Mouse (Mus musculus): ENCODE measurements around the gene Gin1. TPM values are rescaled to one million over a fixed set of nuclear protein-coding genes. Genes with fewer than 3 reads are reported as not detected.

The Gin1 gene
- polyA plus RNA-seq (2014; fragmentation: Nextera tagmentation; extraction: Ambion mirVana) = 14.9 and 16.0 TPM in 2 replicates

- Histone ChIP-seq H3K36me3 (ENCODE audit: control insufficient read depth, insufficient read depth, low read length) (no peaks in the 10 kb centered on the region), H3K9ac (ENCODE audit: low read length) (peak within 1 kb of the TSS; percentile 90), H3K9me3 (ENCODE audit: control insufficient read depth, low read length) (no peaks in the 10 kb centered on the region), H3K4me3 (ENCODE audit: low read depth, low read length) (peak within 1 kb of the TSS; percentile 99), H3K27me3 (replicated peaks; ENCODE audit: control insufficient read depth, insufficient read depth, low read length) (no peaks in the 10 kb centered on the region), H3K4me1 (replicated peaks; ENCODE audit: control insufficient read depth, insufficient read depth, low read length) (peaks cover 15% of the 10 kb centered on the region), H3K27ac (ENCODE audit: low read depth) (peak within 1 kb of the TSS; percentile 82), H3K4me2 (ENCODE audit: low read length) (peak within 1 kb of the TSS; percentile 73)
- under 1% methylated on average over 66 of the region's 66 CpGs for WGBS
- peak; percentile 98 for ATAC-seq (replicated peaks; ENCODE audit: low FRiP score, low TSS enrichment, low read depth)
- DNase-seq (ENCODE audit: low spot score) = peak; percentile 97
These were observed at the start of gene Gin1, which contains the start of gene Ppip5k2 for GRCm38 (mm10) chr1:97769904-97770753. Gin1 (plus strand) TSS chr1:97770172. Ppip5k2 (minus strand) TSS chr1:97770411.

- H3K27ac ChIP-seq (ENCODE audit: low read depth) = no peak overlapping the region
- no peak overlapping the region for H3K4me3 ChIP-seq (ENCODE audit: low read depth, low read length)
- no peak for ATAC-seq (replicated peaks; ENCODE audit: low FRiP score, low TSS enrichment, low read depth)
- no peak overlapping the region for H3K9ac ChIP-seq (ENCODE audit: low read length)
- no peaks in the 10 kb centered on the region for H3K9me3 ChIP-seq (ENCODE audit: control insufficient read depth, low read length)
- WGBS = 71% methylated on average over 2 of the region's 2 CpGs
- H3K4me2 ChIP-seq (ENCODE audit: low read length) = no peak overlapping the region
- H3K4me1 ChIP-seq (replicated peaks; ENCODE audit: control insufficient read depth, insufficient read depth, low read length) = no peaks in the 10 kb centered on the region
- no peak for DNase-seq (ENCODE audit: low spot score)
- H3K27me3 ChIP-seq (replicated peaks; ENCODE audit: control insufficient read depth, insufficient read depth, low read length) = no peaks in the 10 kb centered on the region
- peaks cover 53% of the 10 kb centered on the region for H3K36me3 ChIP-seq (ENCODE audit: control insufficient read depth, insufficient read depth, low read length)
These were observed 43.2 kb upstream of the Gin1 start for GRCm38 (mm10) chr1:97726730-97727129.

GRCm38 (mm10) chr1:97729339-97729738, 40.6 kb upstream of the Gin1 start:
- no peak for ATAC-seq (replicated peaks; ENCODE audit: low FRiP score, low TSS enrichment, low read depth)

GRCm38 (mm10) chr1:97743063-97743462, 26.9 kb upstream of the Gin1 start:
- no peak overlapping the region for H3K27ac ChIP-seq (ENCODE audit: low read depth)
- H3K27me3 ChIP-seq (replicated peaks; ENCODE audit: control insufficient read depth, insufficient read depth, low read length) = no peaks in the 10 kb centered on the region
- ATAC-seq (replicated peaks; ENCODE audit: low FRiP score, low TSS enrichment, low read depth) (no peak), DNase-seq (ENCODE audit: low spot score) (no peak)
- no peak overlapping the region for H3K4me2 ChIP-seq (ENCODE audit: low read length)
- H3K9me3 ChIP-seq (ENCODE audit: control insufficient read depth, low read length) = no peaks in the 10 kb centered on the region
- H3K36me3 ChIP-seq (ENCODE audit: control insufficient read depth, insufficient read depth, low read length) = peaks cover 70% of the 10 kb centered on the region
- WGBS = 90% methylated on average over 1 of the region's 1 CpGs
- H3K9ac ChIP-seq (ENCODE audit: low read length) = no peak overlapping the region
- H3K4me1 ChIP-seq (replicated peaks; ENCODE audit: control insufficient read depth, insufficient read depth, low read length) = no peaks in the 10 kb centered on the region
- no peak overlapping the region for H3K4me3 ChIP-seq (ENCODE audit: low read depth, low read length)

More at GRCm38 (mm10) chr1:97729339-97729738, 40.6 kb upstream of the Gin1 start:
- Histone ChIP-seq H3K9ac (ENCODE audit: low read length) (no peak overlapping the region), H3K4me3 (ENCODE audit: low read depth, low read length) (no peak overlapping the region), H3K9me3 (ENCODE audit: control insufficient read depth, low read length) (no peaks in the 10 kb centered on the region), H3K27me3 (replicated peaks; ENCODE audit: control insufficient read depth, insufficient read depth, low read length) (no peaks in the 10 kb centered on the region), H3K4me1 (replicated peaks; ENCODE audit: control insufficient read depth, insufficient read depth, low read length) (no peaks in the 10 kb centered on the region), H3K36me3 (ENCODE audit: control insufficient read depth, insufficient read depth, low read length) (peaks cover 56% of the 10 kb centered on the region), H3K4me2 (ENCODE audit: low read length) (no peak overlapping the region), H3K27ac (ENCODE audit: low read depth) (no peak overlapping the region)
- no peak for DNase-seq (ENCODE audit: low spot score)
- WGBS = 78% methylated on average over 1 of the region's 1 CpGs

- DNase-seq (ENCODE audit: low spot score) (no peak), ATAC-seq (replicated peaks; ENCODE audit: low FRiP score, low TSS enrichment, low read depth) (no peak)
- WGBS = 85% methylated on average over 4 of the region's 4 CpGs
- Histone ChIP-seq H3K4me3 (ENCODE audit: low read depth, low read length) (no peak overlapping the region), H3K4me2 (ENCODE audit: low read length) (no peak overlapping the region), H3K36me3 (ENCODE audit: control insufficient read depth, insufficient read depth, low read length) (peaks cover 65% of the 10 kb centered on the region), H3K27me3 (replicated peaks; ENCODE audit: control insufficient read depth, insufficient read depth, low read length) (no peaks in the 10 kb centered on the region), H3K9me3 (ENCODE audit: control insufficient read depth, low read length) (no peaks in the 10 kb centered on the region), H3K9ac (ENCODE audit: low read length) (no peak overlapping the region), H3K4me1 (replicated peaks; ENCODE audit: control insufficient read depth, insufficient read depth, low read length) (no peaks in the 10 kb centered on the region), H3K27ac (ENCODE audit: low read depth) (no peak overlapping the region)
These were observed 24.3 kb upstream of the Gin1 start for GRCm38 (mm10) chr1:97745712-97746111.

- H3K36me3 ChIP-seq (ENCODE audit: control insufficient read depth, insufficient read depth, low read length) = peaks cover 62% of the 10 kb centered on the region
- 97% methylated on average over 7 of the region's 7 CpGs for WGBS
These were observed 23.7 kb upstream of the Gin1 start for GRCm38 (mm10) chr1:97746261-97746660.

GRCm38 (mm10) chr1:97748163-97748562, 21.8 kb upstream of the Gin1 start:
- 87% methylated on average over 3 of the region's 3 CpGs for whole genome bisulfite sequencing
- H3K9me3 ChIP-seq (ENCODE audit: control insufficient read depth, low read length) = no peaks in the 10 kb centered on the region
- no peak overlapping the region for H3K4me3 ChIP-seq (ENCODE audit: low read depth, low read length)
- H3K9ac ChIP-seq (ENCODE audit: low read length) = no peak overlapping the region
- H3K27me3 ChIP-seq (replicated peaks; ENCODE audit: control insufficient read depth, insufficient read depth, low read length) = no peaks in the 10 kb centered on the region
- H3K4me2 ChIP-seq (ENCODE audit: low read length) = no peak overlapping the region
- no peak overlapping the region for H3K27ac ChIP-seq (ENCODE audit: low read depth)
- ATAC-seq (replicated peaks; ENCODE audit: low FRiP score, low TSS enrichment, low read depth) (no peak), DNase-seq (ENCODE audit: low spot score) (no peak)
- no peaks in the 10 kb centered on the region for H3K4me1 ChIP-seq (replicated peaks; ENCODE audit: control insufficient read depth, insufficient read depth, low read length)
- H3K36me3 ChIP-seq (ENCODE audit: control insufficient read depth, insufficient read depth, low read length) = peaks cover 68% of the 10 kb centered on the region

More at GRCm38 (mm10) chr1:97746261-97746660, 23.7 kb upstream of the Gin1 start:
- Histone ChIP-seq H3K4me1 (replicated peaks; ENCODE audit: control insufficient read depth, insufficient read depth, low read length) (no peaks in the 10 kb centered on the region), H3K9me3 (ENCODE audit: control insufficient read depth, low read length) (no peaks in the 10 kb centered on the region), H3K9ac (ENCODE audit: low read length) (no peak overlapping the region), H3K27me3 (replicated peaks; ENCODE audit: control insufficient read depth, insufficient read depth, low read length) (no peaks in the 10 kb centered on the region), H3K4me2 (ENCODE audit: low read length) (no peak overlapping the region), H3K27ac (ENCODE audit: low read depth) (no peak overlapping the region), H3K4me3 (ENCODE audit: low read depth, low read length) (no peak overlapping the region)
- no peak for ATAC-seq (replicated peaks; ENCODE audit: low FRiP score, low TSS enrichment, low read depth)
- no peak for DNase-seq (ENCODE audit: low spot score)

GRCm38 (mm10) chr1:97753216-97753615, 16.8 kb upstream of the Gin1 start:
- no peaks in the 10 kb centered on the region for H3K4me1 ChIP-seq (replicated peaks; ENCODE audit: control insufficient read depth, insufficient read depth, low read length)
- H3K4me2 ChIP-seq (ENCODE audit: low read length) = no peak overlapping the region
- ATAC-seq (replicated peaks; ENCODE audit: low FRiP score, low TSS enrichment, low read depth) (no peak), DNase-seq (ENCODE audit: low spot score) (no peak)
- H3K9ac ChIP-seq (ENCODE audit: low read length) = no peak overlapping the region
- H3K27ac ChIP-seq (ENCODE audit: low read depth) = no peak overlapping the region
- no peak overlapping the region for H3K4me3 ChIP-seq (ENCODE audit: low read depth, low read length)
- H3K36me3 ChIP-seq (ENCODE audit: control insufficient read depth, insufficient read depth, low read length) = peaks cover 41% of the 10 kb centered on the region
- H3K27me3 ChIP-seq (replicated peaks; ENCODE audit: control insufficient read depth, insufficient read depth, low read length) = no peaks in the 10 kb centered on the region
- no peaks in the 10 kb centered on the region for H3K9me3 ChIP-seq (ENCODE audit: control insufficient read depth, low read length)

GRCm38 (mm10) chr1:97754392-97754791, 15.6 kb upstream of the Gin1 start:
- DNase-seq (ENCODE audit: low spot score) (no peak), ATAC-seq (replicated peaks; ENCODE audit: low FRiP score, low TSS enrichment, low read depth) (no peak)
- Histone ChIP-seq H3K36me3 (ENCODE audit: control insufficient read depth, insufficient read depth, low read length) (peaks cover 43% of the 10 kb centered on the region), H3K27me3 (replicated peaks; ENCODE audit: control insufficient read depth, insufficient read depth, low read length) (no peaks in the 10 kb centered on the region), H3K9me3 (ENCODE audit: control insufficient read depth, low read length) (no peaks in the 10 kb centered on the region), H3K4me1 (replicated peaks; ENCODE audit: control insufficient read depth, insufficient read depth, low read length) (no peaks in the 10 kb centered on the region), H3K27ac (ENCODE audit: low read depth) (no peak overlapping the region), H3K9ac (ENCODE audit: low read length) (no peak overlapping the region), H3K4me3 (ENCODE audit: low read depth, low read length) (no peak overlapping the region), H3K4me2 (ENCODE audit: low read length) (no peak overlapping the region)
- 75% methylated on average over 4 of the region's 4 CpGs for WGBS

Measured in intestine, embryonic 14.5 days (tissue).